14 mouse cellular contexts compared by ENCODE assay signal in the genomic region with DNA sequence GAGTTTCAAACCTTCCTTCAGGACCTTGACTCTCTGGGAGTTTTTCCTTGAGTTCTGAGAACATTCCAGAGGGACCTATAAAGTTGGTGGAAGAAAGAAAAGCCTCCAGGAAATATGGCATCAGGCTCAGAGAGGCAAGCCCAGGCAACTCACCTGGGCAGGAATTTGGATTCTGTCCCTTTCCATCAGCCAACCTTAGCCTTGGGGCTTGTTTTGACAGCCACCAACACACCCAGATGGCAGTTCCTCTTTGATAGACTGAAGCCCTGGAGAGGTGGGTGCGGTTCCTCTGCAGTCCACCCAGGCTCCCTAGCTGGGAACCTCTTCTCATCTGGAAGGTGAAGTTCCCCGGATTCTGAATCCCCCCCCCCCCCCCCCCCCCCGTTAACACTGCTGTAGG. TPM values are rescaled to one million over a fixed set of nuclear protein-coding genes. Genes with fewer than 3 reads are reported as not detected.
DNase-seq lines count a peak whose midpoint lies in the region; ATAC-seq and TF ChIP-seq lines count a peak whose summit lies in the region.
"Had no signal": no experiment of that assay in that cellular context is flagged by ENCODE, and none has a peak within 500 bp of the region (broad histone marks: within the 10 kb centered on the region; RNA-seq: fewer than 3 reads in every experiment).

No protein-coding gene starts in this region.

- DNase-seq in heart, embryonic 10.5 days (ENCODE audit: low spot score), result no peak
- no peak for DNase-seq in heart, adult 2 months
- peak; percentile 72 for DNase-seq in embryonic facial prominence, embryonic 14.5 days (ENCODE audit: low spot score)
- peak; percentile 59 for DNase-seq in liver
- no peak for DNase-seq in cerebellum, adult 9-10 months
- DNase-seq in frontal cortex, adult 2 months (ENCODE audit: extremely low spot score in 1 of 2, low spot score in 1 of 2), result no peak
- DNase-seq in adrenal gland, adult 18-20 months (ENCODE audit: low spot score in 2 of 2), result no peak
- DNase-seq: cerebellum, postnatal 25 days; lung, postnatal 10 days had no signal

- TF ChIP-seq POLR2A in heart, adult 2 months (IDR thresholded peaks at IDR 0.05; ENCODE audit: insufficient read depth, low read depth, low read length), result no peak

- no peaks in the 10 kb centered on the region for H3K27me3 ChIP-seq in heart, embryonic 10.5 days (ENCODE audit: insufficient read depth, poor library complexity, severe bottlenecking)
- H3K27me3 ChIP-seq in heart, adult 2 months (ENCODE audit: control insufficient read depth, insufficient read depth, low read length), result no peaks in the 10 kb centered on the region
- no peaks in the 10 kb centered on the region for H3K27me3 ChIP-seq in E14TG2a.4 (ENCODE audit: insufficient read depth, low read length)
- H3K27me3 ChIP-seq in embryonic facial prominence, embryonic 14.5 days (replicated peaks; ENCODE audit: control insufficient read depth, insufficient read depth, low read length), result no peaks in the 10 kb centered on the region
- H3K27me3 ChIP-seq: hindbrain, embryonic 12.5 days; Patski had no signal

- no peak overlapping the region for H3K4me2 ChIP-seq in embryonic facial prominence, embryonic 14.5 days (ENCODE audit: low read depth, low read length)
- H3K4me2 ChIP-seq: hindbrain, embryonic 12.5 days had no signal

- TF ChIP-seq EP300 in heart, adult 2 months (IDR thresholded peaks at IDR 0.05; ENCODE audit: insufficient read depth, low read depth, low read length), result no peak

- intact Hi-C loops in heart, adult 2 months (cut with DNase I), result no loop called here

- peaks cover 62% of the 10 kb centered on the region for H3K4me1 ChIP-seq in heart, embryonic 10.5 days
- peaks cover 1% of the 10 kb centered on the region; the same call in 1 of the 2 replicates for H3K4me1 ChIP-seq in heart, adult 2 months (ENCODE audit: control insufficient read depth, insufficient read depth, low read length)
- H3K4me1 ChIP-seq in E14TG2a.4 (replicated peaks; ENCODE audit: low read depth, low read length), result peaks cover 79% of the 10 kb centered on the region
- H3K4me1 ChIP-seq in embryonic facial prominence, embryonic 14.5 days (ENCODE audit: control insufficient read depth, insufficient read depth, low read length), result peaks cover 17% of the 10 kb centered on the region

- ATAC-seq in embryonic facial prominence, embryonic 14.5 days (ENCODE audit: low read depth), result 0 out of 2 replicates have a peak, but pooled peaks have one; percentile 45
- ATAC-seq: forebrain, embryonic 14.5 days; Patski had no signal

- no peak for TF ChIP-seq CTCF in heart, adult 2 months (IDR thresholded peaks at IDR 0.05)
- no peak for TF ChIP-seq CTCF in E14TG2a.4 (conservative IDR thresholded peaks at IDR 0.05; ENCODE audit: low read length)

- WGBS in heart, embryonic 10.5 days, result 57% methylated on average over 2 of the region's 3 CpGs
- WGBS in heart, adult 2 months, result 48% methylated on average over 3 of the region's 3 CpGs
- WGBS in embryonic facial prominence, embryonic 14.5 days, result 44% methylated on average over 2 of the region's 3 CpGs

- H3K4me3 ChIP-seq in heart, embryonic 10.5 days, result no peak overlapping the region
- no peak overlapping the region for H3K4me3 ChIP-seq in heart, adult 2 months
- H3K4me3 ChIP-seq in E14TG2a.4 (replicated peaks; ENCODE audit: low read length), result peak overlapping the region; percentile 68
- no peak overlapping the region for H3K4me3 ChIP-seq in embryonic facial prominence, embryonic 14.5 days (ENCODE audit: low read depth, low read length)
- H3K4me3 ChIP-seq: hindbrain, embryonic 12.5 days; layer of hippocampus, adult 2 months had no signal

- no peak overlapping the region for H3K9ac ChIP-seq in heart, adult 2 months (ENCODE audit: low read depth, low read length)
- no peak overlapping the region for H3K9ac ChIP-seq in embryonic facial prominence, embryonic 14.5 days (ENCODE audit: low read depth, low read length)
- H3K9ac ChIP-seq: hindbrain, embryonic 12.5 days had no signal

- H3K79me2 ChIP-seq in heart, adult 2 months (replicated peaks; ENCODE audit: control insufficient read depth, insufficient read depth, low read length), result no peaks in the 10 kb centered on the region

- H3K27ac ChIP-seq in heart, embryonic 10.5 days, result peak overlapping the region; percentile 85; the same call in 1 of the 2 replicates
- H3K27ac ChIP-seq in heart, adult 2 months, result no peak overlapping the region
- peak overlapping the region; percentile 74; the same call in 1 of the 2 replicates for H3K27ac ChIP-seq in embryonic facial prominence, embryonic 14.5 days (replicated peaks; ENCODE audit: low read depth, low read length)
- H3K27ac ChIP-seq: hindbrain, embryonic 12.5 days; layer of hippocampus, adult 2 months had no signal

- H3K36me3 ChIP-seq in heart, embryonic 10.5 days, result no peaks in the 10 kb centered on the region
- H3K36me3 ChIP-seq in heart, adult 2 months (ENCODE audit: control insufficient read depth, insufficient read depth, low read length), result no peaks in the 10 kb centered on the region
- no peaks in the 10 kb centered on the region; the same call in 1 of the 2 replicates for H3K36me3 ChIP-seq in E14TG2a.4 (ENCODE audit: insufficient read depth, low read length)
- no peaks in the 10 kb centered on the region for H3K36me3 ChIP-seq in embryonic facial prominence, embryonic 14.5 days (ENCODE audit: control insufficient read depth, insufficient read depth, low read length)
- H3K36me3 ChIP-seq: hindbrain, embryonic 12.5 days had no signal

- no peaks in the 10 kb centered on the region for H3K9me3 ChIP-seq in heart, embryonic 10.5 days
- H3K9me3 ChIP-seq in E14TG2a.4 (ENCODE audit: low read length), result peaks cover 4% of the 10 kb centered on the region
- H3K9me3 ChIP-seq in embryonic facial prominence, embryonic 14.5 days (ENCODE audit: control insufficient read depth, low read length), result no peaks in the 10 kb centered on the region
- H3K9me3 ChIP-seq: hindbrain, embryonic 12.5 days had no signal

RNA-seq across cellular contexts. Expression of a gene that starts 10.8 kb away (rescaled TPM):
- polyA plus RNA-seq in heart, embryonic 10.5 days (2016; fragmentation: Nextera tagmentation; extraction: Ambion mirVana), result 23.6 and 30.8 TPM in 2 replicates
- 100 to 1,000 TPM in 1 of 2 experiments, 10 to 100 TPM in 1; 66.3 to 104 TPM for total RNA-seq in heart, adult 2 months (2021)
- 83.6 and 109 TPM in 2 replicates for polyA plus RNA-seq in heart, adult 2 months (2012; rRNA removed)
- 25.2 and 28.2 TPM in 2 replicates for polyA plus RNA-seq in embryonic facial prominence, embryonic 14.5 days (2014; fragmentation: Nextera tagmentation; extraction: Ambion mirVana)
- 15.9 TPM in 2 replicates for polyA plus RNA-seq in frontal cortex, adult 2 months (2012; rRNA removed)
- 10 to 100 TPM; 31.5 to 61.3 TPM for total RNA-seq in adrenal gland, adult 18-20 months (2021)

RNA-seq across cellular contexts. Expression of a gene that starts 20.7 kb away (rescaled TPM):
- 332 and 360 TPM in 2 replicates for polyA plus RNA-seq in heart, embryonic 10.5 days (2016; fragmentation: Nextera tagmentation; extraction: Ambion mirVana)
- total RNA-seq in heart, adult 2 months (2021), result 100 to 1,000 TPM; 506 to 570 TPM
- 991 and 1,183 TPM in 2 replicates for polyA plus RNA-seq in heart, adult 2 months (2012; rRNA removed)
- 689 and 787 TPM in 2 replicates for polyA plus RNA-seq in embryonic facial prominence, embryonic 14.5 days (2014; fragmentation: Nextera tagmentation; extraction: Ambion mirVana)
- polyA plus RNA-seq in frontal cortex, adult 2 months (2012; rRNA removed), result 1,869 and 1,955 TPM in 2 replicates
- total RNA-seq in adrenal gland, adult 18-20 months (2021), result 100 to 1,000 TPM; 777 to 810 TPM

RNA-seq across cellular contexts. Expression of a gene that starts 36.8 kb away (rescaled TPM):
- 12.4 and 13.1 TPM in 2 replicates for polyA plus RNA-seq in heart, embryonic 10.5 days (2016; fragmentation: Nextera tagmentation; extraction: Ambion mirVana)
- 10 to 100 TPM; 11.2 to 14.3 TPM for total RNA-seq in heart, adult 2 months (2021)
- 17.6 and 26.7 TPM in 2 replicates for polyA plus RNA-seq in heart, adult 2 months (2012; rRNA removed)
- 16.5 and 17.4 TPM in 2 replicates for polyA plus RNA-seq in embryonic facial prominence, embryonic 14.5 days (2014; fragmentation: Nextera tagmentation; extraction: Ambion mirVana)
- 31.1 and 33.3 TPM in 2 replicates for polyA plus RNA-seq in frontal cortex, adult 2 months (2012; rRNA removed)
- 10 to 100 TPM; 12.1 to 15.6 TPM for total RNA-seq in adrenal gland, adult 18-20 months (2021)

RNA-seq across cellular contexts. Expression of a gene that starts 53.2 kb away (rescaled TPM):
- 0.16 and 0.68 TPM in 2 replicates for polyA plus RNA-seq in heart, embryonic 10.5 days (2016; fragmentation: Nextera tagmentation; extraction: Ambion mirVana)
- not detected for total RNA-seq in heart, adult 2 months (2021)
- not detected in 2 replicates for polyA plus RNA-seq in heart, adult 2 months (2012; rRNA removed)
- 0.81 and 0.84 TPM in 2 replicates for polyA plus RNA-seq in embryonic facial prominence, embryonic 14.5 days (2014; fragmentation: Nextera tagmentation; extraction: Ambion mirVana)
- 0.04 TPM in 1 of 2 replicates, not detected in the other for polyA plus RNA-seq in frontal cortex, adult 2 months (2012; rRNA removed)
- total RNA-seq in adrenal gland, adult 18-20 months (2021), result not detected
- total RNA-seq: layer of hippocampus, adult 2 months had no signal
- polyA plus RNA-seq: forebrain, embryonic 14.5 days; Patski had no signal

Comparison
In these comparisons a context has a peak if more than half of its experiments do, and no peak if none do; other contexts are left out.
1. DNase-seq: peak in embryonic facial prominence, embryonic 14.5 days (single experiment) and liver (single experiment); none in heart, embryonic 10.5 days (single experiment), heart, adult 2 months (0 of 2), cerebellum, adult 9-10 months (single experiment), frontal cortex, adult 2 months (0 of 2) and adrenal gland, adult 18-20 months (0 of 2).